Mouse (Mus musculus): ENCODE results near the gene Slc51a. TPM values are rescaled to one million over a fixed set of nuclear protein-coding genes. Genes with fewer than 3 reads are reported as not detected.
"Not testable (repeated sequence)": the region's sequence is repeated elsewhere in the genome, so short reads cannot be mapped to it uniquely, and the experiment has no call there.

Gene Slc51a
- polyA plus RNA-seq, 1 experiment from 2014 or later: 0.49 TPM

DNA sequence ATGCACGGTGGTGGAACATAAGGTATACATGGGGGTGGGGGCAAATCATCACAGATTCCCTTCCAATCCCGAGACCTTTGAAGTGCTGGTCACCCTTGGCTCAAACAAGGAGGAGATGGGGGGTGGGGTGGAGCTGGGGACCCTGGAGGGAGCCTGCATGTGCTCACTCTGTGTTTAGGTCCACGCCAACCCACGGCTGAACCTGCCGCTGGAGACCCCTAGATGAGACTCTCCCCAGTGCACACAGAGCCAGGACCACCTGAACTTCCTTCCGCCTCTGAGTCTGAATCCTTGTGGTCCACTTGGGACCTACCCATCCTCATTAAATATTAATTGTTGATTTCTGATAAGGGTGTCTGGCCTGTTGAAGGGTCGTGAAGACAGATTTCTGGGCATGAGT lies 19.2 kb upstream of the Slc51a start:
- Histone ChIP-seq H3K4me1 (peaks cover 11% of the 10 kb centered on the region), H3K27me3 (no peaks in the 10 kb centered on the region), H3K9ac (no peak overlapping the region), H3K4me3 (no peak overlapping the region), H3K9me3 (replicated peaks) (no peaks in the 10 kb centered on the region), H3K4me2 (no peak overlapping the region), H3K27ac (no peak overlapping the region), H3K36me3 (ENCODE audit: poor library complexity, severe bottlenecking) (no peaks in the 10 kb centered on the region)
- WGBS: 87% methylated on average over 7 of the region's 7 CpGs
- ATAC-seq: no peak

DNA sequence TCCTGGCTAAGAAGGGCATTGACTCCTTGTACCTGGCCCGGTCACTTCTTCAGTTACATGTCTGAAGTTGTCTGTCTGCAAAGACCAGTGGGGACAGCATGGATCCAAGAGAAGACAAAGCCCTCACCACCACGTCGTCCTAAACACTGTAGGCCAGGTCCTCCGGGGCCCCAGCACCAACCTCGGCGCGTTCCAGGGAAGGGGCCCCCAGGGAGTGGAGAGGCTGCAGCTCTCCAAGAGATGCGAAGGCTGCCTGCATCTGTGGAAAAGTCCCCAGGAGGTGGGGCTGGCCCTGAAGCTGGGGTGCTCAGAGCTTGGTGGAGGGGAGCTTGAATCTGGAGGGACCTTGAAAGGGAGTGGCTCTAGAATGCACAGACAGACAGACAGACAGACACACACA lies 18.6 kb upstream of the Slc51a start:
- ATAC-seq: no peak
- H3K36me3 ChIP-seq (ENCODE audit: poor library complexity, severe bottlenecking): no peaks in the 10 kb centered on the region
- H3K9me3 ChIP-seq (replicated peaks): no peaks in the 10 kb centered on the region
- H3K4me1 ChIP-seq: peaks cover 11% of the 10 kb centered on the region
- H3K4me2 ChIP-seq: no peak overlapping the region
- H3K27ac ChIP-seq: no peak overlapping the region
- no peak overlapping the region for H3K4me3 ChIP-seq
- 81% methylated on average over 8 of the region's 8 CpGs for WGBS
- no peaks in the 10 kb centered on the region for H3K27me3 ChIP-seq
- no peak overlapping the region for H3K9ac ChIP-seq

DNA sequence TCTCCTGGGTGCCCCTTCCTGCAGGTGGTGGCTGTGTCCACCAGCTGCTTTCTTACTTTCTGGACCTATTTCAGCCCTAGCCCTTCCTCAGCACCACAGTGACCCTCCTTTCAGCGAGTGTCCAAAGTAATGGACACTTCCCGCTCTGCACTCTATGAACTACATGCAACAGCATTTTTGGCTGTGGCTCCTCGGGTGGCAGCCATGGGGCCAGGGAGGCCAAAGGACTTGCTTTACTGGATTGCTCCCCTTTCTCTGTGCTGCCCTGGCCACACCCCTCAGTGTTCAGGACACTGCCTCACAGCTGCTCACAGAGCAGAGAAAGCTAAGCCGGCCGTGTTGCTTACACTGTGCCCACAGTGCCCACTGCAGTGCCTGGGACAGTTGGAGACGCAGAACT lies 16.0 kb upstream of the Slc51a start:
- H3K4me2 ChIP-seq: no peak overlapping the region
- H3K9ac ChIP-seq: no peak overlapping the region
- no peak overlapping the region for H3K4me3 ChIP-seq
- H3K9me3 ChIP-seq (replicated peaks): no peaks in the 10 kb centered on the region
- no peaks in the 10 kb centered on the region for H3K36me3 ChIP-seq (ENCODE audit: poor library complexity, severe bottlenecking)
- no peak overlapping the region for H3K27ac ChIP-seq
- no peak for ATAC-seq
- no peaks in the 10 kb centered on the region for H3K27me3 ChIP-seq
- 66% methylated on average over 6 of the region's 6 CpGs for WGBS
- no peaks in the 10 kb centered on the region for H3K4me1 ChIP-seq

GRCm38 (mm10) chr16:32502621-32503335 lies 15.1 kb upstream of the Slc51a start:
- ATAC-seq: no peak

GRCm38 (mm10) chr16:32501459-32501858 lies 13.8 kb upstream of the Slc51a start:
- no peak overlapping the region for H3K27ac ChIP-seq
- no peaks in the 10 kb centered on the region for H3K4me1 ChIP-seq
- no peak overlapping the region for H3K9ac ChIP-seq
- no peak overlapping the region for H3K4me3 ChIP-seq
- H3K4me2 ChIP-seq: no peak overlapping the region
- H3K9me3 ChIP-seq (replicated peaks): no peaks in the 10 kb centered on the region
- H3K36me3 ChIP-seq (ENCODE audit: poor library complexity, severe bottlenecking): no peaks in the 10 kb centered on the region
- 69% methylated on average over 7 of the region's 7 CpGs for WGBS
- H3K27me3 ChIP-seq: no peaks in the 10 kb centered on the region
- no peak for ATAC-seq

More at GRCm38 (mm10) chr16:32502621-32503335, 15.1 kb upstream of the Slc51a start:
- Histone ChIP-seq H3K9me3 (replicated peaks) (no peaks in the 10 kb centered on the region), H3K4me3 (no peak overlapping the region), H3K27me3 (no peaks in the 10 kb centered on the region), H3K4me2 (no peak overlapping the region), H3K27ac (no peak overlapping the region), H3K36me3 (ENCODE audit: poor library complexity, severe bottlenecking) (no peaks in the 10 kb centered on the region), H3K9ac (no peak overlapping the region), H3K4me1 (no peaks in the 10 kb centered on the region)
- WGBS: 87% methylated on average over 12 of the region's 12 CpGs

DNA sequence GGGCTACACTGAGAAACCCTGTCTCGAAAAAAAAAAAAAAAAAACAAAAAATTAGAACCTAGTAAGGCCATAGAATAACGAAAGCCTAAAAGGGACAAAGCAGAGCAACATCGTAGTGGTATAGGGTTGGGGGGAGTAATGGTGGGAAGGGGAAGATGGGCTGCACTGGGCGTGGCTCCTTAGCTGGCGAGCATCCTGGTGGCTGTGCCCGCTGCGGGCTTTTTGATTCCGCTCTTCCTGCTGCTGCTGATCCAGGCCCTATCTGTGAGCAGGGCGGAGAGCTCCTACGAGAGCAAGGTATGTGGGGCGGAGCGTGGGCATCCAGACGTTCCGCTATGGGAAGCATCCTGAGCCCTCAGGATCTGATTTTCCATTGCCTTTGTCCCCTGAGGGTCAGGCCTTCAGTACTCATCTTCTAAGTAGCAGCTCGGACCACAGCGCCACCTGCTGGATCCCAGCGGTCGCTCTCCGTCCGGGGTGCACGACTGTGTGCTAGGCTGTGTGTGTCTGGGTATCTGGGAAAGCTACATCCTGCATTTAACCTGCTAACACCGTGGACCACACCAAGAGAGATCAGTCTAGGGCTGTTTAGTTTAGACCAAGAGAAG lies 11.9 kb upstream of the Slc51a start:
- peak overlapping the region; percentile 73 for H3K9ac ChIP-seq
- no peaks in the 10 kb centered on the region for H3K9me3 ChIP-seq (replicated peaks)
- no peaks in the 10 kb centered on the region for H3K27me3 ChIP-seq
- peak; percentile 97 for ATAC-seq
- H3K4me2 ChIP-seq: peak overlapping the region; percentile 66
- H3K27ac ChIP-seq: peak overlapping the region; percentile 61; the same call in 1 of the 2 replicates
- H3K4me3 ChIP-seq: peak overlapping the region; percentile 41
- WGBS: 7% methylated on average over 22 of the region's 22 CpGs
- no peaks in the 10 kb centered on the region for H3K36me3 ChIP-seq (ENCODE audit: poor library complexity, severe bottlenecking)
- H3K4me1 ChIP-seq: no peaks in the 10 kb centered on the region

- Histone ChIP-seq H3K4me1 (no peaks in the 10 kb centered on the region), H3K4me2 (peak overlapping the region; percentile 66; the same call in 1 of the 2 replicates), H3K36me3 (ENCODE audit: poor library complexity, severe bottlenecking) (no peaks in the 10 kb centered on the region), H3K9ac (no peak overlapping the region), H3K27me3 (no peaks in the 10 kb centered on the region), H3K27ac (no peak overlapping the region), H3K4me3 (no peak overlapping the region), H3K9me3 (replicated peaks) (no peaks in the 10 kb centered on the region)
- ATAC-seq: no peak
- 68% methylated on average over 13 of the region's 13 CpGs for WGBS
Measured at GRCm38 (mm10) chr16:32498996-32499395, 11.3 kb upstream of the Slc51a start.

DNA sequence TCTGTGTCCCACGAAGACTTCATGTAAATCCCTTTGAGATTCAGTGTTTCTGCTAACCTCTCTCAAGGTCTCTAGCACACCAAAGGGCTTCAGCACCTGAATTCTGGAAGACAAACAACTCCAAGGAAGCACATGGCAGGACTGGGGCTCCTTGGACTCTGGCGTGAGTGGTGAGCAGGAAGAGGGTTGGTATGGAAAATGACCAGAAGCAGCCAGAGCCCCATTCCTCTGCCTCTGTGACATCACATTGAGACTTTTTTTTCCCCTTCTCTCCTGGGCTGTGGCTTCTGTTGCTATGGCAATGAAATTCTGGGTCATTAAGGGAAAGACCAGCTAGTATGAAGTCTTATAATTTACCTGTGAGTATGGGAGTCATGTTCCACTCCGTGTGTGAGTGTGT lies 8.3 kb upstream of the Slc51a start, which contains the start of gene Zdhhc19:
Zdhhc19 (plus strand) TSS at position 301 of the 400 bp plus-strand sequence.
- Histone ChIP-seq H3K4me1 (no peaks in the 10 kb centered on the region), H3K27ac (no peak within 1 kb of the TSS), H3K27me3 (no peaks in the 10 kb centered on the region), H3K36me3 (ENCODE audit: poor library complexity, severe bottlenecking) (no peaks in the 10 kb centered on the region), H3K4me2 (no peak within 1 kb of the TSS), H3K9me3 (replicated peaks) (no peaks in the 10 kb centered on the region), H3K4me3 (no peak within 1 kb of the TSS), H3K9ac (no peak within 1 kb of the TSS)
- 74% methylated on average over 3 of the region's 3 CpGs for WGBS
- no peak for ATAC-seq

GRCm38 (mm10) chr16:32494371-32494770 lies 6.7 kb upstream of the Slc51a start:
- H3K4me3 ChIP-seq; H3K4me1 ChIP-seq; H3K4me2 ChIP-seq; H3K36me3 ChIP-seq (ENCODE audit: poor library complexity, severe bottlenecking); H3K9me3 ChIP-seq (replicated peaks); ATAC-seq; H3K9ac ChIP-seq; H3K27me3 ChIP-seq; H3K27ac ChIP-seq: not testable (repeated sequence)
- 82% methylated on average over 6 of the region's 6 CpGs for WGBS

- no peak overlapping the region for H3K27ac ChIP-seq
- no peak overlapping the region for H3K9ac ChIP-seq
- no peaks in the 10 kb centered on the region for H3K4me1 ChIP-seq
- no peaks in the 10 kb centered on the region for H3K9me3 ChIP-seq (replicated peaks)
- ATAC-seq: no peak
- H3K27me3 ChIP-seq: no peaks in the 10 kb centered on the region
- no peak overlapping the region for H3K4me3 ChIP-seq
- H3K36me3 ChIP-seq (ENCODE audit: poor library complexity, severe bottlenecking): no peaks in the 10 kb centered on the region
- 94% methylated on average over 3 of the region's 3 CpGs for WGBS
- no peak overlapping the region for H3K4me2 ChIP-seq
Measured at GRCm38 (mm10) chr16:32488939-32489338, 1.3 kb upstream of the Slc51a start.

DNA sequence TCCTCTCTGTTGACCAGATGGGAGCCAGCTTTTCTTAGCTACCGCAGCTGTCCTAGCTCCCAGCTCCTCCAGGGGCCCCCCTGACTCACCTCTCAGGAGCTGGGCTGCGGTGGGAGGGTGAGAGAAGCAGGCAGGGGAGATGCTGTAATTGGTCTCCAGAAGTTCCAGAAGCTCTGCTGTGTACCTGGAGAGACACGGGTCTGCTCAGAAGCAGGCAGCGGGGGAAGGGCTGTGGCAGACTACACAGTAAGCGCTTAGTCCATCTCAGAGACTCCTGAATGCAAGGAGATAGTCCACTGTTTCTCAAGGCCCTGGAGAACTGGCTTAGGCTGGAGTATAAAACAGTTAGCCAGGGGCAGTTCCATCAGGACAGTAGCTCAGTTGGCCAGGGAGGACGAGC lies 1.6 kb downstream of the Slc51a start:
- H3K4me2 ChIP-seq: no peak overlapping the region
- H3K27me3 ChIP-seq: no peaks in the 10 kb centered on the region
- no peak overlapping the region for H3K9ac ChIP-seq
- H3K4me1 ChIP-seq: no peaks in the 10 kb centered on the region
- H3K4me3 ChIP-seq: no peak overlapping the region
- H3K27ac ChIP-seq: no peak overlapping the region
- no peaks in the 10 kb centered on the region for H3K36me3 ChIP-seq (ENCODE audit: poor library complexity, severe bottlenecking)
- WGBS: 85% methylated on average over 6 of the region's 6 CpGs
- no peaks in the 10 kb centered on the region for H3K9me3 ChIP-seq (replicated peaks)
- ATAC-seq: no peak

- H3K9me3 ChIP-seq (replicated peaks): no peaks in the 10 kb centered on the region
- no peaks in the 10 kb centered on the region for H3K4me1 ChIP-seq
- no peak for ATAC-seq
- no peak overlapping the region for H3K4me3 ChIP-seq
- WGBS: 84% methylated on average over 2 of the region's 2 CpGs
- no peak overlapping the region for H3K27ac ChIP-seq
- H3K27me3 ChIP-seq: no peaks in the 10 kb centered on the region
- H3K9ac ChIP-seq: no peak overlapping the region
- no peak overlapping the region for H3K4me2 ChIP-seq
- no peaks in the 10 kb centered on the region for H3K36me3 ChIP-seq (ENCODE audit: poor library complexity, severe bottlenecking)
Measured at GRCm38 (mm10) chr16:32485209-32485608, 2.5 kb downstream of the Slc51a start.
